Mouse (Mus musculus) CH12.LX (cell line): ENCODE measurements at regions not wholly inside any gene's neighbourhood (a gene's known extent, or its start where the extent isn't known, plus 50 kb on each side); places are given as distances from the start of the nearest gene placed in this dataset.

Source experiments
- BHLHE40 ChIP-seq: IDR thresholded peaks from 2 replicates; pipeline ENCODE4 v1.6.1; 2011; ENCODE audit warnings: mild to moderate bottlenecking, low read depth, low read length, improper control_type of control experiment
- CTCF ChIP-seq, 2 experiments: IDR thresholded peaks in 1 of 2; conservative IDR thresholded peaks in 1 of 2; 2 replicates each; pipeline ENCODE4 v1.5.1; 2011 to 2012; ENCODE audit warnings: low read depth in 2 of 2, low read length in 2 of 2, improper control_type of control experiment in 1 of 2, inconsistent platforms in 1 of 2, mild to moderate bottlenecking in 1 of 2, moderate library complexity in 1 of 2
- EP300 ChIP-seq: IDR thresholded peaks from 2 replicates; pipeline ENCODE4 v1.6.1; 2011; ENCODE audit warnings: low read length, improper control_type of control experiment
- GABPA ChIP-seq: IDR thresholded peaks from 2 replicates; pipeline ENCODE4 v1.6.1; 2012; ENCODE audit warnings: low read depth, low read length, improper control_type of control experiment, inconsistent platforms; ENCODE audit not compliant: insufficient replicate concordance
- KAT2A ChIP-seq: IDR thresholded peaks from 2 replicates; pipeline ENCODE4 v1.6.1; 2012; ENCODE audit warnings: low read length, improper control_type of control experiment, inconsistent platforms; ENCODE audit not compliant: insufficient replicate concordance
- MAFK ChIP-seq: IDR thresholded peaks from 2 replicates; pipeline ENCODE4 v1.6.1; 2011; ENCODE audit warnings: low read length, improper control_type of control experiment; ENCODE audit not compliant: insufficient replicate concordance
- POLR2A ChIP-seq: IDR thresholded peaks from 2 replicates; pipeline ENCODE4 v1.6.1; 2011; ENCODE audit warnings: low read depth, mild to moderate bottlenecking, improper control_type of control experiment, low read length
- RAD21 ChIP-seq: IDR thresholded peaks from 2 replicates; pipeline ENCODE4 v1.6.1; 2011; ENCODE audit warnings: low read depth, mild to moderate bottlenecking, low read length, improper control_type of control experiment, moderate library complexity
- SMC3 ChIP-seq: IDR thresholded peaks from 2 replicates; pipeline ENCODE4 v1.6.1; 2011; ENCODE audit warnings: low read depth, low read length, improper control_type of control experiment
- ZNF384 ChIP-seq: IDR thresholded peaks from 2 replicates; pipeline ENCODE4 v1.6.1; 2012; ENCODE audit warnings: low read depth, low read length, improper control_type of control experiment, inconsistent platforms

- TF ChIP-seq EP300 (no peak), KAT2A (no peak), POLR2A (no peak), RAD21 (no peak), CTCF (conservative IDR thresholded peaks at IDR 0.05 in 1 of 2, IDR thresholded peaks at IDR 0.05 in 1 of 2; ENCODE audit: low read depth in 2 of 2, low read length in 2 of 2) (no peak), GABPA (no peak), BHLHE40 (no peak), ZNF384 (no peak), MAFK (no peak), SMC3 (no peak)
Measured at GRCm38 (mm10) chr17:84129204-84129603, 58.5 kb downstream of the Zfp36l2 start.
